Mouse (Mus musculus): ENCODE measurements around the gene Wdr26. TPM values are rescaled to one million over a fixed set of nuclear protein-coding genes. Genes with fewer than 3 reads are reported as not detected.

Wdr26 gene
- total and polyA plus RNA-seq, 2 experiments from 2014 or later: 40.1 to 47.4 TPM

DNA sequence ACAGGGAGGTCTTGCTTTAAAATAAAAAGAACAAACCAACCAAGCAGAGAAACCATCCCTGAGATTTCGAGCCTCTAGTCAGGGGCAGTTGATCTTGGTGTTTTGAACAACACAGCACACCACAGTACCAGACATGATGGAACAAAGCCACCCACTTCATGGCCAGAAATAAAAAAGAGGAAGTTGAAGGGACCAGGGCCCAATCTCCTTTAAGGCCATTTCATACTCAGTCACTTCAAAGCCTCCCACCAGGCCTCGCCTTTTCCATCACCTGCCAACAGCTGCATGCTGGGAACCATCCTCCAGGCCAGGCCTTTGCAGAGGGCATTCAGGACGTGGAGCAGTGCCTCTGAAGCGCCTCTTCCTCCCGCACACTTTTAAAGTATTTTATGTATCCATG lies 25.5 kb upstream of the Wdr26 start:
- TF ChIP-seq CTCF (IDR thresholded peaks at IDR 0.05; ENCODE audit: low read depth): no peak
- H3K4me1 ChIP-seq (ENCODE audit: insufficient read depth, low read length): no peaks in the 10 kb centered on the region
- no peaks in the 10 kb centered on the region for H3K27me3 ChIP-seq (ENCODE audit: insufficient read depth, low read length)
- no peak overlapping the region for H3K27ac ChIP-seq
- ATAC-seq (no peak), DNase-seq (ENCODE audit: low spot score) (no peak)
- H3K4me2 ChIP-seq (ENCODE audit: low read depth, low read length): no peak overlapping the region
- H3K36me3 ChIP-seq (ENCODE audit: insufficient read depth, low read length): no peaks in the 10 kb centered on the region
- no peak overlapping the region for H3K9ac ChIP-seq (replicated peaks; ENCODE audit: low read length)
- no peak overlapping the region for H3K4me3 ChIP-seq (ENCODE audit: low read length)
- 68% methylated on average over 5 of the region's 5 CpGs for WGBS
- no peaks in the 10 kb centered on the region for H3K9me3 ChIP-seq (ENCODE audit: low read length)

DNA sequence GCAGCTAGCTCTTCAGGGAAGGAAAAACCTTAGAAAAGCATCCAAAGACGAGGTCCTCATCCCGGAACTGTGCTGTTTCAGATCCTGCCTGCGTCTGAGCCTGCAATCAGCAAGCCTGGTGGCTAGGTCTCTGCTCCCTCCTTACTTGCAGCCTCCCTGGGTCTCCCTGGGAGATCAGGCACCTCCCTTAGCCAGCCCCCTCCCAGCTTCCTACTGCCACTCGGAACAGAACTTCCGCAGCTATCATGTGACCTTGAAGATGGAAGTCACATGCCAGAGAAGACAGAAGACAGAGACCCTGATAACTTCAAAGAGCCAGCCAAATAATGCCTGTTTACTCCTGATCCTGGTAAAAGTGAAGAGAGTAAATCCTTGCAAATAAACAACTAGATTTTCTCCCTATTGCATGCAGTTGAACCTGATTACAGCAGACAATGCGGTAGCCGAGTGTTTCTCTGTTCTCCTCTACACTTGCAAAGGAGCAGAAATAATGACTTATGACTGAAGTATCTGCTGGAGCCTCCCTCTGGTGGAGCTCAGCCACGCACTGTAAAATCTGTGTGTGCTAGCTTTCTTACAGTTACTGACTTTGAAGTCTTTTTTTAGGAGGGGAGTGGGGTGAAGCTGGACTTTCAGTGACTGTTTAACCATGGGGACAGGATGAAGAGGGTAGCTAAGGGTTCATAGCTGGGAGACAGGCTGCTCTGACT lies 22.7 kb upstream of the Wdr26 start:
- Histone ChIP-seq H3K9ac (replicated peaks; ENCODE audit: low read length) (no peak overlapping the region), H3K4me3 (ENCODE audit: low read length) (no peak overlapping the region), H3K27ac (no peak overlapping the region), H3K4me2 (ENCODE audit: low read depth, low read length) (0 out of 2 replicates have a peak overlapping the region, but pooled peaks have one; percentile 1), H3K9me3 (ENCODE audit: low read length) (no peaks in the 10 kb centered on the region), H3K27me3 (ENCODE audit: insufficient read depth, low read length) (no peaks in the 10 kb centered on the region), H3K36me3 (ENCODE audit: insufficient read depth, low read length) (no peaks in the 10 kb centered on the region), H3K4me1 (ENCODE audit: insufficient read depth, low read length) (no peaks in the 10 kb centered on the region)
- WGBS: 47% methylated on average over 8 of the region's 8 CpGs
- ATAC-seq (peak; percentile 42; the same call in 1 of the 2 replicates), DNase-seq (ENCODE audit: low spot score) (peak; percentile 23)
- TF ChIP-seq CTCF (IDR thresholded peaks at IDR 0.05; ENCODE audit: low read depth): peak; percentile 24; the same call in 1 of the 2 replicates

DNA sequence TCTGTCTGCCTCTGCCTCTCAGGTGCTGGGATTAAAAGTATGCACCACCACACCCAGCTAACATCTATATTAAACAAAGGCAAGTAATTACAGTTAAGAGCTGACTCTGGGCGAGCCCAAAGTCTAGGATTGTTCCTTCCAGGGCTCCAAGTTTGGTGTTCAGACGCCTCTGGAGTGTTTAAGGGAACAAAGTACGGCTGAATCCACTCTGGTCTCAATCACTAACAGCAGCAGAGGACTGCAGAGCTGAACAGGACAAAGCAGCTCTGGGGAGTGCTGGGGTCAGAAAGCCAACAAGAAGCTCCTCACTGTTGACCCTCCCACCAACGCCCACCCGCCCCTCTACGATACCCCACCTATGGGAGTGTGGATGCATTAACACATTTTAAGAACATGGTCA lies 21.9 kb upstream of the Wdr26 start:
- no peak overlapping the region for H3K27ac ChIP-seq
- ATAC-seq: no peak

DNA sequence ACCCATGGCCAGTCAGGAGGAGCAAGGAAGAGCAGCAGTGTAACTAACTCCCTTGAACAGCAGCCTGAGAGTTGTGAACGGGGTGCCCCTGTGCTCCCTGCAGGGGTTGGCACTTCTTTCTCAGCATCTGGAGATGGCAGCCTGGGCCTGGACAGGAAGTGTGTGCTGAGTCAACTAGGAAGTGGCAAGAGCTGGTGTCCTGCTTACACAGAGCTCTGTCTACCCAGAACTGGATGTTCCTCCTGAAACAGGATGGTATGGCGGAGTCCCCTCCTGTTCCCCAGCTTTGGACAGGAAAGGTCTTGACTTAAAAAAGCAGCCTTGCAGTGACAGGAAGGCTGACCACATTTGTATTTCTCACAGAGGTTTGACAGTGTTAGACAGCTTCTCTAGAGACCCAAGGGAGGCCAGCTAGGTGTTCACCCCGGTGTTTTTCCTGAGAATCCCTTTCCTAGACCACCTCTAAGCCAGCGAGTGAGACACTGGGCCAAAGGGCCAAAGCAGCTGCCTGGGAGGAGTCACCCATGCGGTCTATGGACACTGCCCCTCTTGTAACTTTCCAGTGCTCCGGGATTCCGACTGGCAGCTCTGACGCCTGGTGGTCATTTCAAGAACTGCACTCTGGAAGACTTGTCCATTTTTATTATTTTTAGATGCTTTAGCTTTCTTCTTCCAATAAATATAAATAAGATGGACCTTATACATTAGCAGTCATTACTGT lies 20.7 kb upstream of the Wdr26 start:
- no peaks in the 10 kb centered on the region for H3K9me3 ChIP-seq (ENCODE audit: low read length)
- TF ChIP-seq CTCF (IDR thresholded peaks at IDR 0.05; ENCODE audit: low read depth): peak; percentile 85
- H3K4me3 ChIP-seq (ENCODE audit: low read length): no peak overlapping the region
- no peaks in the 10 kb centered on the region for H3K27me3 ChIP-seq (ENCODE audit: insufficient read depth, low read length)
- H3K27ac ChIP-seq: 0 out of 2 replicates have a peak overlapping the region, but pooled peaks have one; percentile 41
- no peak overlapping the region for H3K9ac ChIP-seq (replicated peaks; ENCODE audit: low read length)
- peak; percentile 72 for ATAC-seq
- no peak overlapping the region for H3K4me2 ChIP-seq (ENCODE audit: low read depth, low read length)
- no peaks in the 10 kb centered on the region for H3K36me3 ChIP-seq (ENCODE audit: insufficient read depth, low read length)
- no peaks in the 10 kb centered on the region for H3K4me1 ChIP-seq (ENCODE audit: insufficient read depth, low read length)
- peak; percentile 81 for DNase-seq (ENCODE audit: low spot score)
- 22% methylated on average over 8 of the region's 8 CpGs for WGBS

More for the DNA sequence above, 21.9 kb upstream of the Wdr26 start:
- Histone ChIP-seq H3K9me3 (ENCODE audit: low read length) (no peaks in the 10 kb centered on the region), H3K4me3 (ENCODE audit: low read length) (no peak overlapping the region), H3K9ac (replicated peaks; ENCODE audit: low read length) (no peak overlapping the region), H3K36me3 (ENCODE audit: insufficient read depth, low read length) (no peaks in the 10 kb centered on the region), H3K27me3 (ENCODE audit: insufficient read depth, low read length) (no peaks in the 10 kb centered on the region), H3K4me1 (ENCODE audit: insufficient read depth, low read length) (no peaks in the 10 kb centered on the region), H3K4me2 (ENCODE audit: low read depth, low read length) (no peak overlapping the region)
- 87% methylated on average over 6 of the region's 6 CpGs for WGBS
- TF ChIP-seq CTCF (IDR thresholded peaks at IDR 0.05; ENCODE audit: low read depth): no peak
- no peak for DNase-seq (ENCODE audit: low spot score)

DNA sequence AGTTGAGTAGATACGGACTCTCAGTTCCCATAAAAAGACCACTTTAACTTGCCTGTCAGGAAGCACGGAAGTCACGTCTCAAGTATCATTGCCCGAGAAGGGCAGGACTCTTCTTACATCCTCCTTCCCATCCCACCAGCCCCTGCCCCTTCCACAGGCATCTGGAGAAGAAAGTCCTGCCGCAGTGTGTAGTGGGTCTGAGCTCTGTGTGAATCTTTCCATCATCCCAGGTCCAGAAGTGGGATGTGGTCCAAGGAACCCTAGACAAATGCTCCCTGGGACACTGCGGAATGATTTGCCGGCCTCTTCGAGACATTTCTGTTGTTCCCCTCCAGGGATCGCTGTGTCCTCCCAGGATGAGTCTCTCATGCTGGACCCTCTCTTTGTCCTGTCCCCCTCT lies 20.0 kb upstream of the Wdr26 start:
- no peak for DNase-seq (ENCODE audit: low spot score)
- no peaks in the 10 kb centered on the region for H3K4me1 ChIP-seq (ENCODE audit: insufficient read depth, low read length)
- H3K27ac ChIP-seq: 0 out of 2 replicates have a peak overlapping the region, but pooled peaks have one; percentile 41
- H3K27me3 ChIP-seq (ENCODE audit: insufficient read depth, low read length): no peaks in the 10 kb centered on the region
- TF ChIP-seq CTCF (IDR thresholded peaks at IDR 0.05; ENCODE audit: low read depth): no peak
- H3K4me3 ChIP-seq (ENCODE audit: low read length): no peak overlapping the region
- no peak overlapping the region for H3K4me2 ChIP-seq (ENCODE audit: low read depth, low read length)
- H3K9me3 ChIP-seq (ENCODE audit: low read length): no peaks in the 10 kb centered on the region
- H3K36me3 ChIP-seq (ENCODE audit: insufficient read depth, low read length): no peaks in the 10 kb centered on the region
- no peak for ATAC-seq
- H3K9ac ChIP-seq (replicated peaks; ENCODE audit: low read length): no peak overlapping the region
- 79% methylated on average over 9 of the region's 9 CpGs for WGBS

DNA sequence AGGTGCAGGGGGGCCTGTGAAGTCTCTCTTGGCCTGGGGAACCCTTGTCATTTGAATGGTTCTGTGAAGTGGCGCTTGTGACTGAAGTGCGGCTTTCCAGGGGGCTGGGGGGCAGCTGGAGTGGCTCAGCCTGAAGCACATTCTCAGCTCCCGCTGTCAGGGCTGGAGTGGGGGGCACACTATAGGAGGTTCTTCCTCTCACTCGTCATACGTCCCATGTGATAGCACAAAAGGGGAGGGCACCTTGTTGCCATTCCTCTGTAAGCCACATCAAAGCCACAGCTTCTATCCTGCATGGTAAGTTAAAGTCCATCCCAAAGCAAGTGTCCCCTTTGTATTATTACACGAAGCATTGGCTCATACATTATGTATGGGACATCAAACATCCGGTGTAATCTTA lies 19.5 kb upstream of the Wdr26 start:
- Histone ChIP-seq H3K4me2 (ENCODE audit: low read depth, low read length) (no peak overlapping the region), H3K4me1 (ENCODE audit: insufficient read depth, low read length) (no peaks in the 10 kb centered on the region), H3K27ac (no peak overlapping the region), H3K27me3 (ENCODE audit: insufficient read depth, low read length) (no peaks in the 10 kb centered on the region), H3K4me3 (ENCODE audit: low read length) (no peak overlapping the region), H3K9ac (replicated peaks; ENCODE audit: low read length) (no peak overlapping the region), H3K9me3 (ENCODE audit: low read length) (no peaks in the 10 kb centered on the region), H3K36me3 (ENCODE audit: insufficient read depth, low read length) (no peaks in the 10 kb centered on the region)
- TF ChIP-seq CTCF (IDR thresholded peaks at IDR 0.05; ENCODE audit: low read depth): no peak
- WGBS: 57% methylated on average over 7 of the region's 7 CpGs
- DNase-seq (ENCODE audit: low spot score): no peak
- no peak for ATAC-seq

DNA sequence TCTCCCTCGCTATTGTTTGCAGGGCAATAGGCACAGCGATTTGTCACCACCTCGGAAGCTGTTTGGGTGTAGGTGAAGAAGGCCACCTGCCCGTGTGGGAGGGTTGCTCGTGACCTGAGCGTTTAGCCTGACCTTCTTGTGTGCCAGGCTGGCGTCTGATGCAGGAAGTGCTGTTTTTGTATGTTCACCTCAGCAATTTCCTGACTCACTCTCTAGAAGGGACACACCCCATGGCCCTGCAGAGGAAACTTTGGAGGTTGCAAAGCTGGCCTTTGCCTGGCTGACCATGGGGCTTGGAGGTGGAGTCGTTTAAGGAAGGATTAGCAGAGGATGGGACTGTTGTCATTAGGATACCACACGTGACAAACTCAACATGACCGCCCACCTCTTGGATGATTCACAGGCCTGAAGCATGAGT lies 18.9 kb upstream of the Wdr26 start:
- Histone ChIP-seq H3K27me3 (ENCODE audit: insufficient read depth, low read length) (no peaks in the 10 kb centered on the region), H3K4me1 (ENCODE audit: insufficient read depth, low read length) (no peaks in the 10 kb centered on the region), H3K9me3 (ENCODE audit: low read length) (no peaks in the 10 kb centered on the region), H3K9ac (replicated peaks; ENCODE audit: low read length) (no peak overlapping the region), H3K36me3 (ENCODE audit: insufficient read depth, low read length) (no peaks in the 10 kb centered on the region), H3K27ac (no peak overlapping the region), H3K4me2 (ENCODE audit: low read depth, low read length) (no peak overlapping the region), H3K4me3 (ENCODE audit: low read length) (no peak overlapping the region)
- DNase-seq (ENCODE audit: low spot score) (no peak), ATAC-seq (no peak)
- no peak for TF ChIP-seq CTCF (IDR thresholded peaks at IDR 0.05; ENCODE audit: low read depth)
- WGBS: 44% methylated on average over 10 of the region's 10 CpGs
